Mouse (Mus musculus) liver, embryonic 16.5 days (tissue): ENCODE measurements at regions not wholly inside any gene's neighbourhood (a gene's known extent, or its start where the extent isn't known, plus 50 kb on each side); places are given as distances from the start of the nearest gene placed in this dataset.

Experiments used
- ATAC-seq: fragments of 200-750 bp; cut with Nextera tagmentation; 2 replicates; pipeline ENCODE4 v1.8.0; 2017; ENCODE audit warnings: low read depth, mild to moderate bottlenecking, moderate number of reproducible peaks, moderate library complexity
- H3K27ac ChIP-seq: fragments of 300-500 bp; sonication (generic); 2 replicates; pipeline ENCODE4 v1.5.1; 2014; ENCODE audit warnings: mild to moderate bottlenecking, low read length
- H3K27me3 ChIP-seq: fragments of 300-500 bp; sonication (generic); 2 replicates; pipeline ENCODE4 v1.6.1; 2014; ENCODE audit warnings: low read depth, low read length, mixed read lengths; ENCODE audit not compliant: control insufficient read depth, insufficient read depth
- H3K36me3 ChIP-seq: fragments of 300-500 bp; sonication (generic); 2 replicates; pipeline ENCODE4 v1.6.1; 2014; ENCODE audit warnings: mild to moderate bottlenecking; ENCODE audit not compliant: control insufficient read depth, insufficient read depth
- H3K4me1 ChIP-seq: fragments of 300-500 bp; sonication (generic); 2 replicates; pipeline ENCODE4 v1.6.1; 2014; ENCODE audit warnings: low read depth, low read length, mixed read lengths; ENCODE audit not compliant: control insufficient read depth
- H3K4me2 ChIP-seq: fragments of 300-500 bp; sonication (generic); 2 replicates; pipeline ENCODE4 v1.6.1; 2014; ENCODE audit warnings: low read depth, low read length, mixed read lengths
- H3K4me3 ChIP-seq: fragments of 300-500 bp; sonication (generic); 2 replicates; pipeline ENCODE4 v1.5.1; 2014; ENCODE audit warnings: low read depth, mild to moderate bottlenecking, low read length
- H3K9ac ChIP-seq: fragments of 300-500 bp; sonication (generic); 2 replicates; pipeline ENCODE4 v1.6.1; 2014; ENCODE audit warnings: low read depth, low read length
- H3K9me3 ChIP-seq: fragments of 300-500 bp; sonication (generic); replicated peaks from 2 replicates; pipeline ENCODE4 v1.6.1; 2016; ENCODE audit warnings: low read length; ENCODE audit not compliant: control insufficient read depth
- WGBS: fragments of 180-500 bp; shearing (Covaris S2); extraction: QIAGEN DNeasy Blood & Tissue Kit; methylation state at CpG from one replicate; pipeline ENCODE4 v1.1.7; 2014; ENCODE audit not compliant: insufficient replicate concordance; 5-methylcytosine and 5-hydroxymethylcytosine counted together

DNA sequence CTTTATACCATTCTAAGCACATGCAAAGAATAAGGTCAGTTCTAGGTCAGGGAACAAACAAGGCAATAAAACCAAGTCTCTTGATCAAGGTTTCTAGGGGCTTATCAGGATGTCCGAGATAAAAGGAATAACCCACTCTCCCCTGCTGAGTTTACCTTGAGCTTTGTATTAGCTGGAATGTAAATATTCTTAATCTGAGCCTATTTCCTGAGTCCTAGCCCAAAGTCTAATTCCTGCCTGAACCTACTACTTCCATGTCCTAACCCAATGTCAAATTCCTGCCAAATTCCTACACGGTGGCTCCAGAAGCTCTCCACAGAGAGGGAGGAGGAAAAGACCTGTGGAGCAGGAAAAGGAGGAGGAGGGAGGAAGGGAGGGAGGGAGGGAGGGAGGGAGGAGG, 169.6 kb upstream of the Jarid2 start:
- H3K4me3 ChIP-seq, result no peak overlapping the region
- H3K9ac ChIP-seq, result no peak overlapping the region
- H3K27ac ChIP-seq, result no peak overlapping the region
- 26% methylated on average over 2 of the region's 2 CpGs for WGBS
- H3K36me3 ChIP-seq, result no peaks in the 10 kb centered on the region
- no peaks in the 10 kb centered on the region for H3K9me3 ChIP-seq
- no peaks in the 10 kb centered on the region for H3K27me3 ChIP-seq
- H3K4me1 ChIP-seq, result no peaks in the 10 kb centered on the region
- ATAC-seq, result no peak
- H3K4me2 ChIP-seq, result no peak overlapping the region

DNA sequence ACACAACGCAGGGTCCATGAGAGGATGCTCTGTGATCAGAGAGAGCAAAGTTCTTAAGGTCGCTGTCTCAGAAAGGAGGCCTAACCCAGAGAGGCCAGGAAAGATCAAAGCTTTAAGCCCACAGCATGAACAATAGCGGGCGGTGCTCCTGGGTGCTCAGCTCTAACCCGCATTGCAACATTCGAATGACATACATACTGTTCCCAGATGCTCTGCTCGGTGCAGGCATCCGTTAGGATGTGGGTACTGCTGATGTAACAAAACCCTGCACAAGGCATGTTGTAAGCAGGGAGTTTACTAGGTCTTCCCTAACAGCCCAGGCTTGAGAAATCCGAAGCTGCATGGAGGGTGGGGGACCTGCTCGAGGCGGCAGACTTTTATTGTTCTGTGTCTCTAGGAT, 164.6 kb upstream of the Jarid2 start:
- Histone ChIP-seq H3K9ac (no peak overlapping the region), H3K27ac (no peak overlapping the region), H3K9me3 (no peaks in the 10 kb centered on the region), H3K4me1 (no peaks in the 10 kb centered on the region), H3K4me2 (no peak overlapping the region), H3K4me3 (no peak overlapping the region), H3K36me3 (no peaks in the 10 kb centered on the region), H3K27me3 (no peaks in the 10 kb centered on the region)
- no peak for ATAC-seq
- WGBS, result 58% methylated on average over 11 of the region's 11 CpGs

DNA sequence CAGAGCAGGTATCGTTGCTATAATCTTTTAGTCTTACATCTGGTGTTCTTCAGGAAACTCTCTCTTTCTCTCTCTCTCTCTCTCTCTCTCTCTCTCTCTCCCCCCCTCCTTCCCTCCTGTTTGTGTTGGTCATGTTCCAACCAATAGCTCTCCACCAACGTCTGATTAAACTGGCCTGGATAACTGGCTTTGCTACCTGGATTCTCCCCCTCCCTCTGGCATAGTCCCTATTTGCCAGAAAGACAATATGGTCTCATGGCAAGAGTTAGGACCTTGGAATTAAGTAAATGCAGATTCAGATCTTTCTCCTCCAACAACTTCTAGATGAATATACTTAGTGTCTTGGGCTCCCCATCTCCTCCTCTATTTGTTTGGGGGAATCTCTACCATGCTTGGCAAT, 161.6 kb upstream of the Jarid2 start:
- no peak overlapping the region for H3K27ac ChIP-seq
- no peaks in the 10 kb centered on the region for H3K9me3 ChIP-seq
- H3K36me3 ChIP-seq, result no peaks in the 10 kb centered on the region
- WGBS, result 49% methylated on average over 2 of the region's 2 CpGs
- no peak overlapping the region for H3K4me2 ChIP-seq
- no peaks in the 10 kb centered on the region for H3K4me1 ChIP-seq
- no peaks in the 10 kb centered on the region for H3K27me3 ChIP-seq
- H3K4me3 ChIP-seq, result no peak overlapping the region
- no peak for ATAC-seq
- H3K9ac ChIP-seq, result no peak overlapping the region

DNA sequence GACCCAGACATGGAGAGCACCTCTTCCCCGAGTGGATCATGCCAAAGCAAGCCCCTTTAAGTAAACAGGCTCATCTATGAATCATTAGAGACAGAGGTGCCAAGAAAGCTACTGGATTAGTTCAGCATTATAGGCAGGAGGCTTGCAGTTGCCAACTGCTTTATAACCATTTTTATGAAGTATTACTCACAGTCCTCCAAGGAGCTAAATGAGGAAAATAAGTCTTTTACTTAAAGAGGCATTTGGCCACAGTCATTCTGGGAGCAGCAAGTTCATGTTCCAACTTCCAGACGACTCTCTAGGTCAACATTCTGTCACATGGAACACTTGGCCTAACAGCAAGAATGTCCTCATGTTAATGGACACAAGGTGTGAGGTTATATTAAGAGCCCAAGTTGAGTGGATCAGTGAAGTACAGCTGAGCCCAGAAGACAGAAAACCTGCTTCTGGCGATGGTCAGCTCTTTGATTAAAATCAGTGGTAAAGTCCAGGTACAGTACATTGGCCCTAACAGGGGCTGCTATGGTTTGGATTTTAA, 160.0 kb upstream of the Jarid2 start:
- no peaks in the 10 kb centered on the region for H3K27me3 ChIP-seq
- no peak overlapping the region for H3K27ac ChIP-seq
- 46% methylated on average over 3 of the region's 3 CpGs for WGBS

DNA sequence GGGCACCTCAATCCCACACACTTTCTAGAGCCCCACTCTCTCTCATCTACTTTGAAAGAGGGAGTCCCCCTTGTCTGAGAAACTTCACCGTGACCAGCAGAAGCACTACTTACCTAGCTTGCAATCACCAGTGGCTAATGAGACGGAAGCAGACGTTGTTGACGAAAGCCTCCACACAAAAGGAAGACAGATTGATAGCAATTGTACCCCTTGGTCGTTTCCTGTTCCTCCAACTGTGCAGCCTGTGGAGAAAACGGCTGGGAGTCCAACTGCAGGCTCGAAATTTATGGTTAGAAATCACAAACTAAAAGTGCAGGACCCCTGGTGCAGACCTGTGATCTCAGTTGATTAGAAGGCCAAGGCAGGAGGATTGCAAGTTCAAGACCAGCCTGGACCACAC, 155.8 kb upstream of the Jarid2 start:
- H3K36me3 ChIP-seq, result no peaks in the 10 kb centered on the region
- no peaks in the 10 kb centered on the region for H3K9me3 ChIP-seq
- H3K27ac ChIP-seq, result no peak overlapping the region
- no peak overlapping the region for H3K4me2 ChIP-seq
- WGBS, result 11% methylated on average over 7 of the region's 7 CpGs
- H3K9ac ChIP-seq, result no peak overlapping the region
- ATAC-seq, result no peak
- no peaks in the 10 kb centered on the region for H3K4me1 ChIP-seq
- H3K27me3 ChIP-seq, result no peaks in the 10 kb centered on the region
- H3K4me3 ChIP-seq, result no peak overlapping the region

More for the DNA sequence above, 160.0 kb upstream of the Jarid2 start:
- no peaks in the 10 kb centered on the region for H3K4me1 ChIP-seq
- no peak for ATAC-seq
- H3K9me3 ChIP-seq, result no peaks in the 10 kb centered on the region
- H3K36me3 ChIP-seq, result no peaks in the 10 kb centered on the region
- no peak overlapping the region for H3K9ac ChIP-seq
- no peak overlapping the region for H3K4me2 ChIP-seq
- no peak overlapping the region for H3K4me3 ChIP-seq

DNA sequence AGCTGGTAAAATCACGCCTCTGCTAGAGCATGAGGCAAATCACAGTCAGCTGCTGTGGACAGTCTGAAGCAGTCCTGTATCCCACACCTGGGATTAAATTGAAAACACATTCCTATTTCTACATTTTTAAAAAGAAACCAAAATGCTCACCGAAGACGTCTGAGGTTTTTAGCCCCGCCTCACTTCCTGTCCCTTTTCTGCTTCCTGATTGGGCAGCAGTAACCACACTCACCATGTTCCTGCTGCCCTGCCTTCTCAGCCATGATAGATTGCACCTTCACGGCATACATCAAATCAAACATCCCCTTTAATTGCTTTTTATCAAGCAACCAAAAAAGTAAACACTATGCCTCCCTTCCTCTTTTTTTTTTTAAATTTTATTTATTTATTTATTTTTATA, 150.1 kb upstream of the Jarid2 start:
- no peak overlapping the region for H3K4me3 ChIP-seq
- H3K4me1 ChIP-seq, result peaks cover 4% of the 10 kb centered on the region
- H3K9ac ChIP-seq, result no peak overlapping the region
- no peaks in the 10 kb centered on the region for H3K9me3 ChIP-seq
- no peak overlapping the region for H3K4me2 ChIP-seq
- H3K36me3 ChIP-seq, result no peaks in the 10 kb centered on the region
- ATAC-seq, result no peak
- no peak overlapping the region for H3K27ac ChIP-seq
- WGBS, result 57% methylated on average over 5 of the region's 5 CpGs
- no peaks in the 10 kb centered on the region; the same call in 1 of the 2 replicates for H3K27me3 ChIP-seq

DNA sequence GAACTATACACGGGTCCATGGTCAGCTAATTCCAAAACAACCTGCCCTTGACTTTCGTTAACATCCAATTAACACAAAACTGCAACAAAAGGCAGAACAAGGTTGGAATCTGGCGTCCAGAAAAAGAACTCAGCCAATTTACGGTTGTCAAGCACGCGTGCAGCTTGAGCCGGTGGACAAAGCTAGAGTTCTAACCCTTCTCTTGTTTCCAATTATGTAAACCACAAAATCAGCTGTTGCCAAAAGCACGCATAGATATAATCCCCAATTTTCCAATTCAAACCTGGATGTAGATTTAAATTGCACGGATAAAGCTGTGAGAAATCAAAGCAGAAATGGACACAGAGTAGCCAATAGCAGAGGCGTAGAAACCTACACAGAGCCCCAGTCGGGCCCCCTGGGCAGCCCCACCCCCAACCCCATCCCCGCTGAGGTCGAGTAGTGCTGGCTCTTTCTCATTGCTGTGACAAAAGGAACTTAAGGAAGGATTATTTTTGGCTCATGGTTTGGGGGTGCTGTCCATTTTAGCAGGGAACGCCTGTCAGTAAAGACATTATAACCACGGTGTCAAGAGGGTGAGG, 149.0 kb upstream of the Jarid2 start:
- Histone ChIP-seq H3K4me3 (no peak overlapping the region), H3K4me2 (no peak overlapping the region), H3K9ac (no peak overlapping the region), H3K36me3 (no peaks in the 10 kb centered on the region), H3K4me1 (peaks cover 4% of the 10 kb centered on the region), H3K27me3 (no peaks in the 10 kb centered on the region; the same call in 1 of the 2 replicates), H3K27ac (no peak overlapping the region), H3K9me3 (no peaks in the 10 kb centered on the region)
- 42% methylated on average over 15 of the region's 15 CpGs for WGBS
- no peak for ATAC-seq

DNA sequence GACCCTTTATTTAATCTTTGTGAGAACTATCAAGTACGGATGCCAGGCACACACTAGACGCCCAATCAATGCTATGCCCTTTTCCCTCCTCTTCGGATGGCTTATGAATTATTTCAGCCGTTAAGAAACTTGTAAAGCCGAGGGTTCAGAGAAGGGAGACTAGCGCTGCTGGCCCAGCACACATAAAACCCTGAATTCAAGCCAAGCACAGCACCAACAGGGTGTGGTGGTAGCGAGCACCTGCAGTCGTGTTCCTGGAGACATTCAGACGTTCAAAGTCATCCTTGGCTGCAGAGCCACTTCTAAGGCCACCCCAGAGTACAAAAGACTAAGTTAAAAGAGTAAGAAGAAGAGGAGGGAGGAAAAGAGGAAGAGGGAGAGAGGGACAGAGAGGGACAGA, 148.5 kb upstream of the Jarid2 start:
- no peak for ATAC-seq
- Histone ChIP-seq H3K4me1 (peaks cover 4% of the 10 kb centered on the region), H3K4me3 (no peak overlapping the region), H3K27ac (no peak overlapping the region), H3K4me2 (no peak overlapping the region), H3K27me3 (no peaks in the 10 kb centered on the region; the same call in 1 of the 2 replicates), H3K36me3 (no peaks in the 10 kb centered on the region), H3K9me3 (no peaks in the 10 kb centered on the region), H3K9ac (no peak overlapping the region)
- 29% methylated on average over 9 of the region's 9 CpGs for WGBS

DNA sequence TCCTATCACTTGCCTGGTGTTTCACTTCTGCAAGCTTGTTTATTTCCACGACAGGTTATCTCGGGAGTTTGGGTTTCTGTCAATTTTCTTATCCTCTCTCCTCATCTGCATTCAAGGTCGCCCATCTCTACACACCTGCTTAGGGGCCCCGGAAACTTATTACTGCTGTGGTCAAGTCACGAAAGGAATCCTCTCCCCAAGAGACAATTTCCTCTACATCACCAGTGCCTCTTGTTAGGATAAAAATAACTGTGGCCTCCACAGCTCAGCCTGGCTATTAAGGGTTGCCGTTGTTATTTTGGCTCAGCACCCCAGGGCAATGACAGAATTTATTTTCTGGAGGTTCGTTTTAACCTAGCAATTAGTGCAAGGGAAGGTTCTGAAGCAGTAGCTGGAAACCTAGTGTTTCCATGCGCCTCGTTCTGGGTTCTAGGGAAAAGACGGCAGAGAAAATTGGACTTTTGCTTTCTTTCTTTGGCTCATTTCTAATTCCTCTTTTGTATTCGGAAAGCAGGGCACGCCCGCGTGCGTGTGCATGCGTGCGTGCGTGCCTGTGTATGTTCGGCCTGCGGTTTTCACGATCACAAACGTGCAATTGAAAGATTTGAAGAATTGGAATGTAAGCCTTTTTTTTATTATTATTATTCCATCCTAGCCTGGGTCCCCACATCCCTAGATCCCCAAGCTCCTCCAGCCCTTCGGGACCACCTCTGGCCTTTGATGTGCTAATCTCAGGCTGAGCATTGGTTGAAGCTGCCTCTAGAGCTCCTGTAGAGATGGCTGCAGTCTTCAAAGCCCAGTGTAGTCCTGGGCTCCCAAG, 147.1 kb upstream of the Jarid2 start:
- Histone ChIP-seq H3K4me1 (peaks cover 4% of the 10 kb centered on the region), H3K4me2 (0 out of 2 replicates have a peak overlapping the region, but pooled peaks have one; percentile 12), H3K4me3 (no peak overlapping the region), H3K9ac (no peak overlapping the region), H3K36me3 (no peaks in the 10 kb centered on the region), H3K9me3 (no peaks in the 10 kb centered on the region), H3K27me3 (no peaks in the 10 kb centered on the region; the same call in 1 of the 2 replicates), H3K27ac (no peak overlapping the region)
- WGBS, result 22% methylated on average over 23 of the region's 23 CpGs
- no peak for ATAC-seq
